Mouse (Mus musculus): Measurements from ENCODE around the gene 1110008L16Rik.
"Not testable (repeated sequence)": the region's sequence is repeated elsewhere in the genome, so short reads cannot be mapped to it uniquely, and the experiment has no call there.

Gene 1110008L16Rik

GRCm38 (mm10) chr12:55338490-55338889, 39.1 kb downstream of the 1110008L16Rik start:
- not testable (repeated sequence) for DNase-seq (ENCODE audit: extremely low spot score, low spot score)

GRCm38 (mm10) chr12:55343045-55343444, 43.7 kb downstream of the 1110008L16Rik start:
- DNase-seq (ENCODE audit: extremely low spot score, low spot score): not testable (repeated sequence)

GRCm38 (mm10) chr12:55343998-55344397, 44.6 kb downstream of the 1110008L16Rik start:
- no peak for DNase-seq (ENCODE audit: extremely low spot score, low spot score)

- no peak for DNase-seq (ENCODE audit: extremely low spot score, low spot score)
Measured at GRCm38 (mm10) chr12:55344583-55344982, 45.2 kb downstream of the 1110008L16Rik start.

GRCm38 (mm10) chr12:55353423-55353822, 54.0 kb downstream of the 1110008L16Rik start:
- no peak for DNase-seq (ENCODE audit: extremely low spot score, low spot score)

- no peak for DNase-seq (ENCODE audit: extremely low spot score, low spot score)
Measured at GRCm38 (mm10) chr12:55354904-55355303, 55.5 kb downstream of the 1110008L16Rik start.

- DNase-seq (ENCODE audit: extremely low spot score, low spot score): no peak
Measured at GRCm38 (mm10) chr12:55357303-55357702, 57.9 kb downstream of the 1110008L16Rik start.

GRCm38 (mm10) chr12:55360929-55361328, 61.6 kb downstream of the 1110008L16Rik start:
- no peak for DNase-seq (ENCODE audit: extremely low spot score, low spot score)

- no peak for DNase-seq (ENCODE audit: extremely low spot score, low spot score)
Measured at GRCm38 (mm10) chr12:55365083-55365482, 65.7 kb downstream of the 1110008L16Rik start.

GRCm38 (mm10) chr12:55372424-55373055, 73.2 kb downstream of the 1110008L16Rik start:
- DNase-seq (ENCODE audit: extremely low spot score, low spot score): no peak

GRCm38 (mm10) chr12:55376956-55377609, 77.7 kb downstream of the 1110008L16Rik start:
- DNase-seq (ENCODE audit: extremely low spot score, low spot score): no peak

- no peak for DNase-seq (ENCODE audit: extremely low spot score, low spot score)
Measured at GRCm38 (mm10) chr12:55377610-55377980, 78.2 kb downstream of the 1110008L16Rik start.

- no peak for DNase-seq (ENCODE audit: extremely low spot score, low spot score)
Measured at GRCm38 (mm10) chr12:55384023-55384749, 84.8 kb downstream of the 1110008L16Rik start, which contains the start of gene Psma6. TSS of gene Psma6 (plus strand) at chr12:55384222.

- no peak for DNase-seq (ENCODE audit: extremely low spot score, low spot score)
Measured at GRCm38 (mm10) chr12:55384826-55385225, 85.4 kb downstream of the 1110008L16Rik start.

- DNase-seq (ENCODE audit: extremely low spot score, low spot score): no peak
Measured at GRCm38 (mm10) chr12:55385931-55386330, 86.6 kb downstream of the 1110008L16Rik start.

- no peak for DNase-seq (ENCODE audit: extremely low spot score, low spot score)
Measured at GRCm38 (mm10) chr12:55386456-55386855, 87.1 kb downstream of the 1110008L16Rik start.

- no peak for DNase-seq (ENCODE audit: extremely low spot score, low spot score)
Measured at GRCm38 (mm10) chr12:55387083-55387787, 87.9 kb downstream of the 1110008L16Rik start.

- no peak for DNase-seq (ENCODE audit: extremely low spot score, low spot score)
Measured at GRCm38 (mm10) chr12:55387788-55388465, 88.5 kb downstream of the 1110008L16Rik start.

- no peak for DNase-seq (ENCODE audit: extremely low spot score, low spot score)
Measured at GRCm38 (mm10) chr12:55388478-55388877, 89.1 kb downstream of the 1110008L16Rik start.

- no peak for DNase-seq (ENCODE audit: extremely low spot score, low spot score)
Measured at GRCm38 (mm10) chr12:55389132-55390081, 90.0 kb downstream of the 1110008L16Rik start.
